1 mouse cellular context compared by ENCODE assay signal in the genomic region with DNA sequence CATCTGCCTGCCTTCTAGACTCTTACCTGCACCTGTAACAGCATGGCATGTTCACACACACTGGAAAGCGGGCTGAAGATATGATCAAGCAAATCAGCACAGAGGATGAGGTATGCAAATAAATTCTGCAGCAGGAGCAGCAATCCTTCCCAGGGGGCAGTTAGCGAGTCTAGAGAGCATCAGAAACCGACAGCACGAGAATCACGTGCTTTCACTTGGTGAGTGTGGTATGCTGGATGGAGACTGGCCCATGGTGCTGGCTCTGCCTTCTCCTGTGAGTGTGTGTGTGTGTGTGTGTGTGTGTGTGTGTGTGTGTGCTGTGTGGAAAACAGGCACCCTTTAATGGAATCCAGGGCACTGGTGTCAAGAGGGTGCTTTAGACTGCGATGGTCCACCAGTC.
TF ChIP-seq lines count a peak whose summit lies in the region.

No protein-coding gene starts in this region.

TF ChIP-seq in CH12.LX, 34 proteins besides CTCF, POLR2A, EP300 and RAD21 (continued from another document):
- TF ChIP-seq USF2 (conservative IDR thresholded peaks at IDR 0.05; ENCODE audit: low read depth, low read length) (0 out of 2 replicates have a peak, but pooled peaks have one; percentile 21), BHLHE40 (IDR thresholded peaks at IDR 0.05; ENCODE audit: low read depth, low read length) (peak; percentile 98), ZC3H11A (IDR thresholded peaks at IDR 0.05; ENCODE audit: low read depth, low read length) (no peak), MYC (IDR thresholded peaks at IDR 0.05; ENCODE audit: low read depth, low read length) (peak; percentile 43; the same call in 1 of the 2 replicates), USF1 (IDR thresholded peaks at IDR 0.05; ENCODE audit: low read depth, low read length) (no peak; the same call in 1 of the 2 replicates), CHD1 (IDR thresholded peaks at IDR 0.05; ENCODE audit: low read depth, low read length) (no peak), PAX5 (IDR thresholded peaks at IDR 0.05; ENCODE audit: low read length) (no peak), NELFE (IDR thresholded peaks at IDR 0.05; ENCODE audit: low read depth, low read length) (no peak), MAZ (IDR thresholded peaks at IDR 0.05; ENCODE audit: low read depth, low read length) (0 out of 2 replicates have a peak, but pooled peaks have one; percentile 19), ZKSCAN1 (IDR thresholded peaks at IDR 0.05; ENCODE audit: borderline replicate concordance, low read depth, low read length) (no peak), ZNF384 (IDR thresholded peaks at IDR 0.05; ENCODE audit: low read depth, low read length) (no peak), ZMIZ1 (IDR thresholded peaks at IDR 0.05; ENCODE audit: low read depth, low read length) (no peak), NRF1 (IDR thresholded peaks at IDR 0.05; ENCODE audit: low read depth, low read length) (no peak), JUND (conservative IDR thresholded peaks at IDR 0.05; ENCODE audit: low read depth, low read length) (no peak), MEF2A (IDR thresholded peaks at IDR 0.05; ENCODE audit: borderline replicate concordance, low read depth, low read length) (no peak), TCF12 (IDR thresholded peaks at IDR 0.05; ENCODE audit: low read depth, low read length) (0 out of 2 replicates have a peak, but pooled peaks have one; percentile 9), GABPA (IDR thresholded peaks at IDR 0.05; ENCODE audit: insufficient replicate concordance, low read depth, low read length) (no peak), E2F4 (IDR thresholded peaks at IDR 0.05; ENCODE audit: insufficient replicate concordance, low read depth, low read length) (no peak), ETS1 (conservative IDR thresholded peaks at IDR 0.05; ENCODE audit: low read depth, low read length) (peak; percentile 56), ELF1 (IDR thresholded peaks at IDR 0.05; ENCODE audit: low read depth, low read length) (no peak), CHD2 (IDR thresholded peaks at IDR 0.05; ENCODE audit: low read length) (no peak), JUN (IDR thresholded peaks at IDR 0.05; ENCODE audit: insufficient read depth, low read depth, low read length) (no peak), RCOR1 (conservative IDR thresholded peaks at IDR 0.05; ENCODE audit: low read depth, low read length) (no peak), KAT2A (IDR thresholded peaks at IDR 0.05; ENCODE audit: insufficient replicate concordance, low read length) (no peak), MXI1 (IDR thresholded peaks at IDR 0.05; ENCODE audit: low read depth, low read length) (peak; percentile 49; the same call in 1 of the 2 replicates), MAFK (IDR thresholded peaks at IDR 0.05; ENCODE audit: insufficient replicate concordance, low read length) (0 out of 2 replicates have a peak, but pooled peaks have one; percentile 19), UBTF (IDR thresholded peaks at IDR 0.05; ENCODE audit: low read depth, low read length) (no peak), TBP (conservative IDR thresholded peaks at IDR 0.05; ENCODE audit: low read depth, low read length) (no peak), POLR2AphosphoS2 (IDR thresholded peaks at IDR 0.05; ENCODE audit: low read depth, low read length) (no peak), SIN3A (IDR thresholded peaks at IDR 0.05; ENCODE audit: low read length) (no peak), IRF4 (IDR thresholded peaks at IDR 0.05; ENCODE audit: low read depth, low read length) (no peak; the same call in 1 of the 2 replicates), MAX (IDR thresholded peaks at IDR 0.05; ENCODE audit: low read length) (peak; percentile 78)
